Mouse (Mus musculus) heart, postnatal 10 days (tissue): ENCODE data around the gene Exoc6b. TPM values are rescaled to one million over a fixed set of nuclear protein-coding genes. Genes with fewer than 3 reads are reported as not detected.
"Not testable (repeated sequence)": the region's sequence is repeated elsewhere in the genome, so short reads cannot be mapped to it uniquely, and the experiment has no call there.

ENCODE experiments used
- DNase-seq, 2 experiments: peaks; one replicate each; pipeline ENCODE4 v3.0.0; 2021
- intact Hi-C: fragments of 180-260 bp; cut with DNase I; formaldehyde crosslinking; loops from one replicate; pipeline ENCODE4 v1.15.1; 2025
- total RNA-seq, 2 experiments: library from RNA; stranded (reverse); gene quantifications; 2 replicates each; pipeline ENCODE4 v1.2.3; 2021

Exoc6b gene
- total RNA-seq, 2 experiments from 2014 or later = 21.8 to 24.2 TPM

DNA sequence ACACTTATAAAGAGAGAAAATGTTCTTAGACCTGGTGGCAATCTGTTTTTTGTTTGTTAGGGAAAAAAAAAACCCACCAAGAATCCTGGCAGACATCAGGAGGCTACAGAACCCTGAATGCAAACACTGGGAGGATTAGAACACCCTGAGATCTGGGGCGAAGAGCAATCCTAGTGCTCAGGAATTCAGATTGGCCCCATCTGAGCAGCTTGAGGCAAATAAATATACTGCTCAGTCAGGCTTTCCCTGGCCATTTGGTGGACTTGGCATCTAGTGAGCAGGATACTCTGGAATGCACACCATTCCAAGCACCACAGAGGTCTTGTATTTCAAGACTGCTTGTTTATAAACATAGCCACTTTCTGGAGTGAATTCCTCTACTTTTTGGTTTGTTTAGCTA, 412.2 kb downstream of the Exoc6b start:
- intact Hi-C loops = no loop called here
- no peak for DNase-seq

DNA sequence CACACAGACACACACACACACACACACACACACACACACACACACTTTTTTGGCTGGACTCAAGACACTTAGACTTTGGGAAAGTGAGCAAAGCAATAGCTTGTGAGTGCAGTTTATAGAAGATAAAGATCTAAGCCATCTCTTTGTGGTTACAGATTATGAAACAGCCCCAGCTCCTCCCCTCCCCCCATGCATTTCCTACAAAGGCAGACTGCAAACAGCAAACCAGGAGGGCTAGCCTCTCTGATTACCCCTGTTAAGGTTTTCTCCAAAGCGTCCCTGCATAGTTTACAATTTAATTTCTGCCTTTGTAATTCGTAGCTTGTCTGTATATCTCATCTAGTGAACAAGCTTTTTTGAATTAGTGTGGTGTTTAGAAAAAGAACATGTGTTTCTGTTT, 412.6 kb downstream of the Exoc6b start:
- intact Hi-C loops = no loop called here

GRCm38 (mm10) chr6:84651902-84652301, 417.4 kb downstream of the Exoc6b start:
- DNase-seq = no peak
- intact Hi-C loops = no loop called here

More for the DNA sequence above, 412.6 kb downstream of the Exoc6b start:
- no peak for DNase-seq

GRCm38 (mm10) chr6:84647197-84647596, 422.1 kb downstream of the Exoc6b start:
- DNase-seq = no peak
- intact Hi-C loops = no loop called here

DNA sequence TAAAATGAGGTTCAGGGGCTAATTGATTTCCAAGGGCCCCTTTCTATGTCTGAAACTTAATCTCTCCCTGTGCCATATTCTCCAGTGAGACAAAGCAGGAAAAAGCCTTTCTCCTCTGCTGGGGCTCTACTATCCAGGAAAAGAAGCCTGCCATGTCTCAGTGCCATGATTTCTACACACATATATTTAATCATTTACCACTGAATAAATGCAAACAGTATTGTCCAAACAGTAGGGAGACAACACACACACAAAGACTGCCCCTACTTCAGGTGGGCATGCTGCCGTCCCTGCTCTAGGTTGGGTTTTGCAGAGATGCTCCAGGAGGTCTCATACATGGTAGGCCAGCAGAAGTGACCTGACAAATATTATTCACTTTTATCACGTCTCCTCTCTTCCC, 422.6 kb downstream of the Exoc6b start:
- intact Hi-C loops = no loop called here
- no peak for DNase-seq

DNA sequence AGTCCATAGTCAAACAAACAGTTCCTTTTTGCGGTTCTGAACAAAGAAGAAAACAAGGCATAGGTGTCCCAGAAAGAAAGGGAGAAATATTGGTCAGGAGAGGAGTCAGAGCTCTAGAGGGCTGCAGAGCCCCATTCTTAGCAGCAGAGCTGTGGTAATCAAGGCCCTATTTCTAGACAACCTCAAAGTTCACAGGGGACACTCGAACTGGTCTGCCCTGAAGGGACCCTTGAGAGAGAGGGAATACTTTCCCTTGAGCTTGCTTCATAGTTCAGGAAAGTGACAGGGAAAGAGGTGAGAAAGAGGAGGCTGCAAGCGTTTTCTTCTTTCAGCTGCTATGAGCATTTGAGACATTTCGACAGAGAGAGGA, 428.3 kb downstream of the Exoc6b start:
- intact Hi-C loops = no loop called here

GRCm38 (mm10) chr6:84640324-84641061, 428.8 kb downstream of the Exoc6b start:
- intact Hi-C loops = no loop called here
- peak; percentile 31 to 35 for DNase-seq

More for the DNA sequence above, 428.3 kb downstream of the Exoc6b start:
- DNase-seq = no peak

DNA sequence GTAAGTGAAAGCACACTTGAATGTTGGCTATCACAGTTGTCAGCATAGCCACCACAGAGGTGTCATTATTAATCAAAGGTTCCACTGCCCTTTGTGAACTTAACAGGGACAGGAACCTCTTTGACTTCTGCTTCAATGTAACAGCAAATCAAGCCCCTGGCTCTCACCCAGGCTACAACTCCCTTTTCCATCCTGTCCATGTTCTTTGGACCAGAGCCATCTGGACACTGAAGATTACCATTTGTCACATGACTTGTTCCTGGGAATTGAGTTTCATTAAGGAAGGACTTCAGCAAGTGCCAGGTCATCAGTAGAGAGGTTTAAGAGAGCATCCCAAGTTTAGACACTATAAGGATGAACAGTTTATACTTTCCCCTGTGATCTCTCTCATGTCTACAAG, 431.1 kb downstream of the Exoc6b start:
- intact Hi-C loops = no loop called here
- peak; percentile 71 to 72 for DNase-seq

GRCm38 (mm10) chr6:84631588-84631987, 437.7 kb downstream of the Exoc6b start:
- DNase-seq = peak in 1 of 2 experiments; percentile 8
- intact Hi-C loops = no loop called here

DNA sequence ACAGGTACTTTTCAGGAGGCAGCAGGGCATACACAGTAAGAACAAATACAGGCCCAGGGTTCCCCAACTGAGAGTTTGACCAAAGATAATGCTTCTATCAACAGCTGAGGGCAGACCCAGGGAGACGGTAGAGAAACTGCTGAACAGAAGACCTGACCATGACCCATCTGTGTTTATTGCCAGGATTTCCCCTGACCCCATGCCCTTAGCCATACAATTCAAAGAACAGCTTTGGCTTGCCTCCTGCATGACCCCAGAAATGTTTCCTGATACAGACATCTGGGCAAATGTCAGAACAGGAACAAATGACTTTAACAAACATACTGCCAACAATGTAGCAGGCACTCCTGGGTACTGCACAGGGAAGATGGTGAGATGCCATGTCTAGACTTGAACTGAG, 439.0 kb downstream of the Exoc6b start:
- DNase-seq = no peak

DNA sequence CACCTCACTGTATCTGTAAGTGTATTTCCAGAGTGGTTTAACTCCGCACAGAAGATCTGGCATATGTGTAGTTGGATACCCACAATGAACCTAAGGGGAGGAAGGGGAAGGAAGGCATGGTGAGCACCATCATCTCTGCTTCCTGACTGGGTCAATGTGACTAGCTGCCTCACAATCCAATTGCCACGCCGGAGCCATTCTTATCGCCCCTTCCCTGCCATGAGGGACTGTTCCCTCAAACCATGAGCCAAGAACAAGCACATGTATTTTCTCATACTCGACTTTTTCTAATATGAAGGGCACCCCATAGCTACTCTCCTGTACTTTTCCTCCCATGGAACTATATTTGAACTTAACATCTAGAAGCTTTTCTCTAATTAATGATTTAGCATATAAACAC, 440.5 kb downstream of the Exoc6b start:
- no peak for DNase-seq
- intact Hi-C loops = loop anchor here (5.0 kb wide), 1 partner anchor 233 kb away; no protein-coding TSS in a partner anchor

More for the DNA sequence above, 439.0 kb downstream of the Exoc6b start:
- intact Hi-C loops = no loop called here

DNA sequence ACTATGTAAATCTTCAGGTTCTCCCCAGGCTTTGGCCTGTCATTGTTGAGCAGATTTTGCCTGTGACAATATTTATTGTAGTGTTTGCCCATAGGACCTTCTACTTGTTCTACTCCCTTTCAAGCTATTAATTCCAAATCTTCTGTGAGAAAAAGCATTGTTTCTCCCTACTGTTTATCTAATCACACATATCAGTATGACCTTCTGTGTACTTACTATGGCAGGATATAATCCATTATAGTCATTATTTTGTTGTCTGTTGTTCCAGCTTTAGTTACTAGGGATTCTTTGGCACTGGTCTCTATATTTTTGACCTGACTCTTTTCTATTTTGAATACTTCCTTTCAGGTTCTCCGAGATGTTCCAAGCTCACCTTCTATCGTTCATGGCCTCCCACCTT, 442.9 kb downstream of the Exoc6b start:
- DNase-seq = no peak
- intact Hi-C loops = loop anchor here (5.0 kb wide), 1 partner anchor 236 kb away; no protein-coding TSS in a partner anchor

- intact Hi-C loops = no loop called here
- DNase-seq = no peak
These were observed 450.1 kb downstream of the Exoc6b start for GRCm38 (mm10) chr6:84619166-84619565.

GRCm38 (mm10) chr6:84617051-84617450, 452.3 kb downstream of the Exoc6b start:
- no peak for DNase-seq
- intact Hi-C loops = no loop called here

DNA sequence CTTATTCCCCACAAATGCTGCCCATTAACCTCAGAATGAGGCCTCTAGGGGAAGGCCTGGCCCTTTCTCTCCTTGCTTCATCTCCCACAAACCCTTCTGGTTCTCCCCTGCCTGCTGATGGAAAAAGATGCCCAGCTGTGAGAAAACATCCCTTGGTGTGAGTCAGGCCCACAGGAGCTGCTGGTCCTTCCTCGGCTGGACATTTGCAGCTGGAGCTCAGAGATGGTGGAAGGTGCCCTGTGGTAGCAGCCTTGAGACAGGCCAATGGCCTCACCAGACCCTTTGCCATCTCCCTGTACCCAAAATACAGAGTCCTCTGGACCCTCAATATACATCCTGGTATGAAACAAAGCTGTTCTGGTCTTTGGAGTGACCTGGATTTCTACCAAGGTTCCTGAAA, 452.7 kb downstream of the Exoc6b start:
- no peak for DNase-seq
- intact Hi-C loops = no loop called here

- no peak for DNase-seq
- intact Hi-C loops = no loop called here
These were observed 455.8 kb downstream of the Exoc6b start for GRCm38 (mm10) chr6:84613561-84613960.

DNA sequence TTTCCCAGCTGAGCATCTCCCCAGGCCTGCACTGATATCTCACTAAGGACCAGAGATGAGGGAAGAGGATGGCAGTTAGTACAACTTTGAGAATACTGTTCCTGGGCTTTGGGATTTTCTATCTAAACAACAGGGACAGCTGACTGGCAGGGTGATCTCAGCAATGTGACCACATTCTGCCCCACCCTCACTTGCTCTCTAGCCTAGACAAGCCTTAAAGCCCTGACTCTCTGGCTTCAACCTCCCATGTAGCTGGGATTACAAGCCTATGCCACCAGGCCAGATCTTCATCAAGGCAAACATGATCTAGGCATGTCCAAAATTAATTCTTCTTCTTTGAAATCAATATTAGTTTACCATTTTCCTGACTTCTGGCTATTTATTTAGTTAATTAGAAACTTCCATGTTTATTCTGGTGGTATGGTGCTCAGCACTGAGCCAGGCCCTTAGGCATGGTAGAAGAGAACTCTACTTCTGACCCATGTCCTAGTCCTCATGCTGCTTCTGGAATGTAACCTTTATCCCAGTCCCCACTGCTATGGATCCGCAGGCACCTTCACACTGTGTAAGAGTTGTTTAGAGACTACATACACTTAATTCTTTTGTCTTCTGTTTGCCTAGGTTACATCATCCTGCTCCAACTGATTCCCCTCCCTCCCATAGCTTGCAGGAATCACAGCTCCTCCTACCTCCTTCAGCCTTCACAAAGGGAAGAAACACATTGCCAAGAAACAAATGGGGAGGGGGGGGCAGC, 468.0 kb downstream of the Exoc6b start:
- DNase-seq = no peak
- intact Hi-C loops = no loop called here

- intact Hi-C loops = loop anchor here (10.0 kb wide), 1 partner anchor 416 kb away; no protein-coding TSS in a partner anchor
- DNase-seq = not testable (repeated sequence)
These were observed 470.0 kb downstream of the Exoc6b start for GRCm38 (mm10) chr6:84599296-84599695.

- intact Hi-C loops = loop anchor here (10.0 kb wide), 1 partner anchor 416 kb away; no protein-coding TSS in a partner anchor
- DNase-seq = no peak
These were observed 470.6 kb downstream of the Exoc6b start for GRCm38 (mm10) chr6:84598725-84599124.

GRCm38 (mm10) chr6:84594626-84595025, 474.7 kb downstream of the Exoc6b start:
- no peak for DNase-seq
- intact Hi-C loops = loop anchor here (5.0 to 10.0 kb wide), 3 partner anchors 167 to 420 kb away; no protein-coding TSS in a partner anchor

DNA sequence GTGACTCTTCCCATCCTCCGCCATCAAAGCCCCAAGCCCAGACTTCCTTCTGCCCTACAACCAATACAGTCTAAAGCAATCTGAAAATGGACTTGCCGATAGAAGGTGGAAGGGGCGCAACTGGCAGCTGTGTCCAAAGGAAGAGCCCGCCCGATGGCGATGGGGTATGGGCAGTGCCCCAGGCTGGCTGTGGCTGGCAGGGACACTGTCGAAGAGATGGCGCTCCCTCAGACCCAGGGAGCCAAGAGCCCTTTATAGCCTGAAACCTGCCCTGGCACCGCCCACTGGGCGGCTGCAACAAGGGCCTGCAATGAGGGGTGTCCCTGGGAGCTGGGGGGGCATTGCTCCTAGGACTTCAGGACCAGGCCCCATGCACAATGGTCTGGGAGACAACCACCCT, 475.6 kb downstream of the Exoc6b start, which contains the start of gene Cyp26b1:
Gene Cyp26b1 (minus strand): TSS at position 216 of the 400 bp plus-strand sequence.
- intact Hi-C loops = loop anchor here (5.0 to 10.0 kb wide), 3 partner anchors 166 to 421 kb away; no protein-coding TSS in a partner anchor
- DNase-seq = no peak
